Comparison of ENCODE assay signal across 18 mouse cellular contexts in the genomic region with DNA sequence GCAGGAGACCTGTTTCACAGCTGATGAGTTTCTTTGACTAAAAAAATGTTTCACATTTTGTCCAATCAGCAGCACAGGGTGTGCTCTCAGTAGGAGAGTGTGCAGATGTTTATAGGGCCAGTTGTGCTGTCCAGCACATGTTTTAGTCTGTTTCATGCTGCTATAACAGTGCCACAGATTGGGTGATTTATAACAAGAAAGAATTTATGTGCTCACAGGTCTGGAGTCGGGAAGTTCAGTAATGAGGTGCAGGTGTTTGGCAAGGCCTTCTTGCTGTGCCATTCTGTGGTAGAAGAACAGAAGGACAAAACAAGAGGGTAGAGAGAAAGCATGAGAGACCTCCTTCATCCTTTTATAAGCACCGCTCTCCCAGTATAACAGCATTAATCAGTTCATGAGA.
DNase-seq lines count a peak whose midpoint lies in the region; ATAC-seq lines count a peak whose summit lies in the region.
"Had no signal": no experiment of that assay in that cellular context is flagged by ENCODE, and none has a peak within 500 bp of the region (broad histone marks: within the 10 kb centered on the region; RNA-seq: fewer than 3 reads in every experiment).

No protein-coding gene starts in this region.

- no peaks in the 10 kb centered on the region for H3K9me3 ChIP-seq in hindbrain, embryonic 13.5 days
- H3K9me3 ChIP-seq in hindbrain, embryonic 12.5 days (replicated peaks): no peaks in the 10 kb centered on the region
- no peaks in the 10 kb centered on the region for H3K9me3 ChIP-seq in neural tube, embryonic 15.5 days (replicated peaks)
- no peaks in the 10 kb centered on the region for H3K9me3 ChIP-seq in limb, embryonic 12.5 days
- H3K9me3 ChIP-seq: embryonic facial prominence, embryonic 13.5 days; heart, embryonic 10.5 days; neural tube, embryonic 13.5 days had no signal

- H3K27ac ChIP-seq in hindbrain, embryonic 13.5 days: peak overlapping the region; percentile 25; the same call in 1 of the 2 replicates
- no peak overlapping the region for H3K27ac ChIP-seq in hindbrain, embryonic 12.5 days
- no peak overlapping the region for H3K27ac ChIP-seq in neural tube, embryonic 15.5 days (replicated peaks)
- H3K27ac ChIP-seq in limb, embryonic 12.5 days: peak overlapping the region; percentile 59
- H3K27ac ChIP-seq: embryonic facial prominence, embryonic 13.5 days; heart, embryonic 10.5 days; neural tube, embryonic 13.5 days; stomach, postnatal 0 days had no signal

- WGBS in hindbrain, embryonic 13.5 days: 67% methylated on average over 2 of the region's 2 CpGs
- WGBS in hindbrain, embryonic 12.5 days: 72% methylated on average over 2 of the region's 2 CpGs
- WGBS in neural tube, embryonic 15.5 days: 40% methylated on average over 2 of the region's 2 CpGs
- WGBS in limb, embryonic 12.5 days: 9% methylated on average over 2 of the region's 2 CpGs

- ATAC-seq in hindbrain, embryonic 13.5 days (ENCODE audit: low FRiP score): no peak
- no peak for ATAC-seq in hindbrain, embryonic 12.5 days (ENCODE audit: low FRiP score)
- no peak for ATAC-seq in neural tube, embryonic 15.5 days (ENCODE audit: low FRiP score)
- ATAC-seq in limb, embryonic 12.5 days (ENCODE audit: insufficient number of reproducible peaks, insufficient read depth, low FRiP score, low TSS enrichment, low read depth): peak; percentile 94
- ATAC-seq: inflammation-experienced regulatory T-cells, adult 6 months; lung, postnatal 0 days had no signal

- no peak overlapping the region for H3K9ac ChIP-seq in hindbrain, embryonic 13.5 days
- no peak overlapping the region for H3K9ac ChIP-seq in hindbrain, embryonic 12.5 days
- H3K9ac ChIP-seq in neural tube, embryonic 15.5 days (replicated peaks): no peak overlapping the region
- H3K9ac ChIP-seq in limb, embryonic 12.5 days (replicated peaks): no peak overlapping the region
- H3K9ac ChIP-seq: embryonic facial prominence, embryonic 13.5 days; neural tube, embryonic 13.5 days had no signal

- peaks cover 7% of the 10 kb centered on the region for H3K4me1 ChIP-seq in hindbrain, embryonic 13.5 days (replicated peaks)
- H3K4me1 ChIP-seq in hindbrain, embryonic 12.5 days: peaks cover 4% of the 10 kb centered on the region; the same call in 1 of the 2 replicates
- peaks cover 13% of the 10 kb centered on the region; the same call in 1 of the 2 replicates for H3K4me1 ChIP-seq in neural tube, embryonic 15.5 days
- peaks cover 17% of the 10 kb centered on the region for H3K4me1 ChIP-seq in limb, embryonic 12.5 days (replicated peaks)
- H3K4me1 ChIP-seq: heart, embryonic 10.5 days had no signal

- 0 out of 2 replicates have a peak, but pooled peaks cover 3% of the 10 kb centered on the region for H3K36me3 ChIP-seq in hindbrain, embryonic 13.5 days
- no peaks in the 10 kb centered on the region for H3K36me3 ChIP-seq in hindbrain, embryonic 12.5 days
- H3K36me3 ChIP-seq in neural tube, embryonic 15.5 days: 0 out of 2 replicates have a peak, but pooled peaks cover 7% of the 10 kb centered on the region
- peaks cover 3% of the 10 kb centered on the region; the same call in 1 of the 2 replicates for H3K36me3 ChIP-seq in limb, embryonic 12.5 days
- H3K36me3 ChIP-seq: heart, embryonic 10.5 days had no signal

- no peak overlapping the region for H3K4me3 ChIP-seq in hindbrain, embryonic 13.5 days
- H3K4me3 ChIP-seq in hindbrain, embryonic 12.5 days: no peak overlapping the region
- no peak overlapping the region for H3K4me3 ChIP-seq in neural tube, embryonic 15.5 days (replicated peaks)
- no peak overlapping the region for H3K4me3 ChIP-seq in limb, embryonic 12.5 days (replicated peaks)
- H3K4me3 ChIP-seq: embryonic facial prominence, embryonic 13.5 days; heart, embryonic 10.5 days; neural tube, embryonic 13.5 days had no signal

- no peaks in the 10 kb centered on the region for H3K27me3 ChIP-seq in hindbrain, embryonic 13.5 days
- no peaks in the 10 kb centered on the region for H3K27me3 ChIP-seq in hindbrain, embryonic 12.5 days
- no peaks in the 10 kb centered on the region for H3K27me3 ChIP-seq in neural tube, embryonic 15.5 days (replicated peaks)
- H3K27me3 ChIP-seq in limb, embryonic 12.5 days: no peaks in the 10 kb centered on the region
- H3K27me3 ChIP-seq: embryonic facial prominence, embryonic 13.5 days; neural tube, embryonic 13.5 days had no signal

- DNase-seq in neural tube, embryonic 10.5 days (ENCODE audit: extremely low spot score, low spot score): peak; percentile 27
- DNase-seq in Muller cell, postnatal 12 days (ENCODE audit: inconsistent ontology term): no peak
- no peak for DNase-seq in adrenal gland, adult 2 months
- DNase-seq in spleen, adult 18-20 months: no peak
- DNase-seq: cerebellum, postnatal 10 days; gastrocnemius, postnatal 14 days; heart, postnatal 10 days; right cerebral cortex, postnatal 25 days had no signal

- H3K4me2 ChIP-seq in hindbrain, embryonic 13.5 days: no peak overlapping the region
- H3K4me2 ChIP-seq in hindbrain, embryonic 12.5 days (replicated peaks): no peak overlapping the region
- H3K4me2 ChIP-seq in neural tube, embryonic 15.5 days: no peak overlapping the region
- H3K4me2 ChIP-seq in limb, embryonic 12.5 days: peak overlapping the region; percentile 21; the same call in 1 of the 2 replicates
- H3K4me2 ChIP-seq: embryonic facial prominence, embryonic 13.5 days; neural tube, embryonic 13.5 days had no signal

Comparison
In these comparisons a context has a peak if more than half of its experiments do, and no peak if none do; other contexts are left out.
1. H3K27ac ChIP-seq: peak in hindbrain, embryonic 13.5 days (single experiment) and limb, embryonic 12.5 days (single experiment); none in hindbrain, embryonic 12.5 days (single experiment) and neural tube, embryonic 15.5 days (single experiment).